ENCODE assay signal across 9 mouse cellular contexts in the genomic region with DNA sequence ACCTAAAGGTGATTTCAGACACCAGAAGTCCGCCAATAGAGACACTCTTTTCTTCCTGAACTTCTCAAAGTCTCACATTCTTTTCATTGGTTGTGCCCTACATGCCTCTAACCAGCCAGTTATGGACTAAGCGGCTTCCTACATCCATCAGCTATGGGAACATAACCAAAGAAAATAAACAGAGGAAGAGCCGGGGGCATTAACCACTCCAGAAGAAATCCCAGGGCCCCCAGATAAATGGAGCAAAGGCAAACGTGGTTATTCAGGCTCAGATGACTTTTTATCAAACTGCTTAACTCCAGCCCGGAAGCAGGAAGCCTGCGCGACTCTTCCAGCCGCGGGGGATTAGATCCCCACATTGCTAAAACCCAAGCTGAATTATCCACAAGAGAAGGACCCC.
A peak's percentile ranks its signal among the peaks of the same experiment; 100 is the strongest.
DNase-seq lines count a peak whose midpoint lies in the region; ATAC-seq lines count a peak whose summit lies in the region.
"Had no signal": no experiment of that assay in that cellular context is flagged by ENCODE, and none has a peak within 500 bp of the region (broad histone marks: within the 10 kb centered on the region; RNA-seq: fewer than 3 reads in every experiment).

No protein-coding gene starts in this region.

- peak overlapping the region; percentile 86 for H3K27ac ChIP-seq in kidney, embryonic 15.5 days
- peak overlapping the region; percentile 51 for H3K27ac ChIP-seq in intestine, embryonic 14.5 days (ENCODE audit: low read depth)
- H3K27ac ChIP-seq in hindbrain, embryonic 11.5 days (ENCODE audit: low read depth, low read length) = no peak overlapping the region
- H3K27ac ChIP-seq: left cerebral cortex, adult 2 months; macrophage had no signal

- no peak for DNase-seq in kidney, postnatal 36 days
- peak; percentile 52 for DNase-seq in 3T3-L1 (ENCODE audit: low read depth, low spot score)
- peak; percentile 49 for DNase-seq in adipocyte (ENCODE audit: low spot score)
- DNase-seq in intestine, embryonic 14.5 days (ENCODE audit: low spot score) = peak; percentile 54
- DNase-seq in Muller cell, postnatal 12 days (ENCODE audit: inconsistent ontology term) = no peak
- DNase-seq in hindbrain, embryonic 11.5 days (ENCODE audit: low spot score) = no peak

- peaks cover 39% of the 10 kb centered on the region for H3K4me1 ChIP-seq in kidney, embryonic 15.5 days
- H3K4me1 ChIP-seq in intestine, embryonic 14.5 days (replicated peaks; ENCODE audit: control insufficient read depth, insufficient read depth, low read length) = peaks cover 4% of the 10 kb centered on the region; the same call in 1 of the 2 replicates
- H3K4me1 ChIP-seq in hindbrain, embryonic 11.5 days (replicated peaks; ENCODE audit: control insufficient read depth, insufficient read depth, low read length) = no peaks in the 10 kb centered on the region

- H3K36me3 ChIP-seq in kidney, embryonic 15.5 days = no peaks in the 10 kb centered on the region
- no peaks in the 10 kb centered on the region for H3K36me3 ChIP-seq in intestine, embryonic 14.5 days (ENCODE audit: control insufficient read depth, insufficient read depth, low read length)
- no peaks in the 10 kb centered on the region for H3K36me3 ChIP-seq in hindbrain, embryonic 11.5 days (ENCODE audit: control insufficient read depth, insufficient read depth, low read length)

- 0 out of 2 replicates have a peak overlapping the region, but pooled peaks have one; percentile 4 for H3K4me2 ChIP-seq in kidney, embryonic 15.5 days
- peak overlapping the region; percentile 13; the same call in 1 of the 2 replicates for H3K4me2 ChIP-seq in intestine, embryonic 14.5 days (ENCODE audit: low read length)
- no peak overlapping the region for H3K4me2 ChIP-seq in hindbrain, embryonic 11.5 days (replicated peaks; ENCODE audit: low read depth, low read length)

- H3K4me3 ChIP-seq in kidney, embryonic 15.5 days (replicated peaks) = no peak overlapping the region
- H3K4me3 ChIP-seq in intestine, embryonic 14.5 days (ENCODE audit: low read depth, low read length) = no peak overlapping the region
- H3K4me3 ChIP-seq in hindbrain, embryonic 11.5 days (ENCODE audit: low read depth, low read length) = no peak overlapping the region
- H3K4me3 ChIP-seq: left cerebral cortex, adult 2 months had no signal

- H3K9ac ChIP-seq in kidney, embryonic 15.5 days = no peak overlapping the region
- H3K9ac ChIP-seq in intestine, embryonic 14.5 days (ENCODE audit: low read length) = no peak overlapping the region
- H3K9ac ChIP-seq in hindbrain, embryonic 11.5 days (ENCODE audit: low read depth, low read length) = no peak overlapping the region

- H3K9me3 ChIP-seq in kidney, embryonic 15.5 days (replicated peaks) = no peaks in the 10 kb centered on the region
- no peaks in the 10 kb centered on the region for H3K9me3 ChIP-seq in intestine, embryonic 14.5 days (ENCODE audit: control insufficient read depth, low read length)
- H3K9me3 ChIP-seq in hindbrain, embryonic 11.5 days (ENCODE audit: control insufficient read depth, low read length) = no peaks in the 10 kb centered on the region

- 0 out of 2 replicates have a peak, but pooled peaks have one; percentile 22 for ATAC-seq in kidney, embryonic 15.5 days (replicated peaks; ENCODE audit: low FRiP score)
- ATAC-seq in intestine, embryonic 14.5 days (replicated peaks; ENCODE audit: low FRiP score, low TSS enrichment, low read depth) = no peak
- no peak for ATAC-seq in hindbrain, embryonic 11.5 days (ENCODE audit: low FRiP score)

- 36% methylated on average over 9 of the region's 9 CpGs for WGBS in kidney, embryonic 15.5 days
- WGBS in intestine, embryonic 14.5 days = 21% methylated on average over 9 of the region's 9 CpGs
- WGBS in hindbrain, embryonic 11.5 days = 63% methylated on average over 9 of the region's 9 CpGs

- no peaks in the 10 kb centered on the region for H3K27me3 ChIP-seq in kidney, embryonic 15.5 days
- no peaks in the 10 kb centered on the region for H3K27me3 ChIP-seq in intestine, embryonic 14.5 days (replicated peaks; ENCODE audit: control insufficient read depth, insufficient read depth, low read length)
- no peaks in the 10 kb centered on the region for H3K27me3 ChIP-seq in hindbrain, embryonic 11.5 days (ENCODE audit: control insufficient read depth, insufficient read depth, low read length)

Comparison
In these comparisons a context has a peak if more than half of its experiments do, and no peak if none do; other contexts are left out.
1. DNase-seq: peak in 3T3-L1 (single experiment), adipocyte (single experiment) and intestine, embryonic 14.5 days (single experiment); none in kidney, postnatal 36 days (0 of 2), Muller cell, postnatal 12 days (single experiment) and hindbrain, embryonic 11.5 days (single experiment).